Mouse (Mus musculus): Measurements from ENCODE around the gene Aqp7.

The Aqp7 gene

GRCm38 (mm10) chr4:41063351-41063750 lies 15.4 kb upstream of the Aqp7 start:
- DNase-seq (ENCODE audit: low spot score in 2 of 2): no peak

GRCm38 (mm10) chr4:41057361-41057760 lies 9.4 kb upstream of the Aqp7 start:
- no peak for DNase-seq (ENCODE audit: low spot score in 2 of 2)

GRCm38 (mm10) chr4:41056742-41057332 lies 8.9 kb upstream of the Aqp7 start:
- DNase-seq (ENCODE audit: low spot score in 2 of 2): no peak

GRCm38 (mm10) chr4:41056253-41056652 lies 8.3 kb upstream of the Aqp7 start:
- DNase-seq (ENCODE audit: low spot score in 2 of 2): no peak

- no peak for DNase-seq (ENCODE audit: low spot score in 2 of 2)
Observed at GRCm38 (mm10) chr4:41055111-41055510, 7.2 kb upstream of the Aqp7 start.

GRCm38 (mm10) chr4:41051781-41052180 lies 3.8 kb upstream of the Aqp7 start:
- DNase-seq (ENCODE audit: low spot score in 2 of 2): no peak

GRCm38 (mm10) chr4:41050726-41051675 lies 3.1 kb upstream of the Aqp7 start:
- DNase-seq (ENCODE audit: low spot score in 2 of 2): peak; percentile 87 to 93

- no peak for DNase-seq (ENCODE audit: low spot score in 2 of 2)
Observed at GRCm38 (mm10) chr4:41048926-41049325, 987 bp upstream of the Aqp7 start.

- DNase-seq (ENCODE audit: low spot score in 2 of 2): no peak
Observed at GRCm38 (mm10) chr4:41046254-41046795, 1.6 kb downstream of the Aqp7 start.

GRCm38 (mm10) chr4:41045288-41045687 lies 2.7 kb downstream of the Aqp7 start:
- no peak for DNase-seq (ENCODE audit: low spot score in 2 of 2)

GRCm38 (mm10) chr4:41043961-41044360 lies 4.0 kb downstream of the Aqp7 start:
- no peak for DNase-seq (ENCODE audit: low spot score in 2 of 2)

- DNase-seq (ENCODE audit: low spot score in 2 of 2): no peak
Observed at GRCm38 (mm10) chr4:41042880-41043279, 5.1 kb downstream of the Aqp7 start.

- no peak for DNase-seq (ENCODE audit: low spot score in 2 of 2)
Observed at GRCm38 (mm10) chr4:41040983-41041382, 7.0 kb downstream of the Aqp7 start.

- DNase-seq (ENCODE audit: low spot score in 2 of 2): no peak
Observed at GRCm38 (mm10) chr4:41037942-41038341, 10.0 kb downstream of the Aqp7 start.

- no peak for DNase-seq (ENCODE audit: low spot score in 2 of 2)
Observed at GRCm38 (mm10) chr4:41031242-41031641, 16.7 kb downstream of the Aqp7 start.

GRCm38 (mm10) chr4:41029372-41029771 lies 18.6 kb downstream of the Aqp7 start:
- peak; percentile 59 to 82 for DNase-seq (ENCODE audit: low spot score in 2 of 2)

- no peak for DNase-seq (ENCODE audit: low spot score in 2 of 2)
Observed at GRCm38 (mm10) chr4:41028272-41028671, 19.7 kb downstream of the Aqp7 start.

GRCm38 (mm10) chr4:41027872-41028271 lies 20.1 kb downstream of the Aqp7 start:
- DNase-seq (ENCODE audit: low spot score in 2 of 2): no peak

GRCm38 (mm10) chr4:41026086-41026787 lies 21.7 kb downstream of the Aqp7 start:
- no peak for DNase-seq (ENCODE audit: low spot score in 2 of 2)

- no peak for DNase-seq (ENCODE audit: low spot score in 2 of 2)
Observed at GRCm38 (mm10) chr4:41021094-41021493, 26.8 kb downstream of the Aqp7 start.

GRCm38 (mm10) chr4:41015798-41016197 lies 32.1 kb downstream of the Aqp7 start:
- no peak for DNase-seq (ENCODE audit: low spot score in 2 of 2)

- DNase-seq (ENCODE audit: low spot score in 2 of 2): no peak
Observed at GRCm38 (mm10) chr4:41013351-41013750, 34.6 kb downstream of the Aqp7 start.
